Mouse (Mus musculus) stomach, postnatal 0 days (tissue): ENCODE results near the gene Ccdc148. TPM values are rescaled to one million over a fixed set of nuclear protein-coding genes. Genes with fewer than 3 reads are reported as not detected.

Experiments
- ATAC-seq: fragments of 200-750 bp; cut with Nextera tagmentation; 2 replicates; pipeline ENCODE4 v1.8.0; 2017; ENCODE audit not compliant: low FRiP score, low TSS enrichment
- DNase-seq: peaks from one replicate; pipeline ENCODE4 v3.0.0-alpha.2; 2016; ENCODE audit warnings: low spot score
- H3K27ac ChIP-seq: fragments of 300-500 bp; sonication (generic); replicated peaks from 2 replicates; pipeline ENCODE4 v1.5.1; 2014; ENCODE audit warnings: mild to moderate bottlenecking, control low read depth
- H3K27me3 ChIP-seq: fragments of 300-500 bp; sonication (generic); 2 replicates; pipeline ENCODE4 v1.6.1; 2014; ENCODE audit warnings: low read length; ENCODE audit not compliant: control insufficient read depth, insufficient read depth
- H3K36me3 ChIP-seq: fragments of 300-500 bp; sonication (generic); 2 replicates; pipeline ENCODE4 v1.6.1; 2014; ENCODE audit warnings: low read length, mixed read lengths; ENCODE audit not compliant: control insufficient read depth, insufficient read depth
- H3K4me1 ChIP-seq: fragments of 300-500 bp; sonication (generic); replicated peaks from 2 replicates; pipeline ENCODE4 v1.6.1; 2014; ENCODE audit warnings: antibody characterized with exemption; ENCODE audit not compliant: control insufficient read depth, insufficient read depth
- H3K4me2 ChIP-seq: fragments of 300-500 bp; sonication (generic); replicated peaks from 2 replicates; pipeline ENCODE4 v1.6.1; 2014; ENCODE audit warnings: low read depth, mild to moderate bottlenecking, control low read depth, moderate library complexity
- H3K4me3 ChIP-seq: fragments of 300-500 bp; sonication (generic); 2 replicates; pipeline ENCODE4 v1.5.1; 2014; ENCODE audit warnings: low read depth, low read length, control low read depth
- H3K9ac ChIP-seq: fragments of 300-500 bp; sonication (generic); 2 replicates; pipeline ENCODE4 v1.6.1; 2014; ENCODE audit warnings: mild to moderate bottlenecking, low read length, control low read depth, mixed read lengths
- H3K9me3 ChIP-seq: fragments of 300-500 bp; sonication (generic); 2 replicates; pipeline ENCODE4 v1.6.1; 2016; ENCODE audit warnings: low read length; ENCODE audit not compliant: control insufficient read depth
- CTCF ChIP-seq: IDR thresholded peaks from 2 replicates; pipeline ENCODE4 v1.5.1; 2016; ENCODE audit warnings: antibody characterized with exemption, low read depth, mild to moderate bottlenecking, moderate library complexity
- EP300 ChIP-seq: optimal IDR thresholded peaks from 2 replicates; pipeline ENCODE3; 2016; ENCODE audit warnings: antibody characterized with exemption
- WGBS: fragments of 180-500 bp; shearing (Covaris S2); extraction: QIAGEN DNeasy Blood & Tissue Kit; methylation state at CpG from one replicate; pipeline ENCODE4 v1.1.7; 2014; 5-methylcytosine and 5-hydroxymethylcytosine counted together
- polyA plus RNA-seq: library from polyadenylated mRNA; unstranded; fragments of >200 nt; fragmentation: Nextera tagmentation; extraction: Ambion mirVana; gene quantifications from 2 replicates; pipeline ENCODE4 v1.2.1, GENCODE M21; 2015

Gene Ccdc148
- polyA plus RNA-seq, 1 experiment from 2014 or later, result 0.47 TPM

DNA sequence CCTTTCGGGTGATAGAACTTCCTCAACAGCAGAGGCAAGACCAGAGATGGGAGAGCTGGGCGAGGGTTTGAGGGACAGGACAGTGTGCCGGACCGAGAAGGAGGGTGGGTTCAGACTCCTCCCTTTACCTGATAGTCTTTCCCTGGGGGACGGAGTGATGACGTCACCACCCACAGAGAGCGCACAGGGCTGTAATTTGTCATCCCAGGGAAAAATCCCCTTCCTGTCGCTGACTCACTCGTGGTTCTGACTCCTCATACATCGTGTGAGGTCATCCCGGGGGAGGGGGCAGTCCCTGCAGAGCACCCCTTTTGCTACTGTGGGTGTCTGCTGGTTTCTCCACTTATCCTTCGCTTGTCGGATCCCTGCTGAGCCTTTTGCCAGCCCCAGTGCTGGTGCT, 117.9 kb downstream of the Ccdc148 start:
- H3K9me3 ChIP-seq, result no peaks in the 10 kb centered on the region
- no peak overlapping the region for H3K27ac ChIP-seq
- ATAC-seq (0 out of 2 replicates have a peak, but pooled peaks have one; percentile 26), DNase-seq (peak; percentile 22)
- WGBS, result 46% methylated on average over 13 of the region's 13 CpGs
- H3K36me3 ChIP-seq, result no peaks in the 10 kb centered on the region
- no peak overlapping the region for H3K9ac ChIP-seq
- no peaks in the 10 kb centered on the region for H3K4me1 ChIP-seq
- no peaks in the 10 kb centered on the region for H3K27me3 ChIP-seq
- no peak overlapping the region for H3K4me3 ChIP-seq
- no peak for TF ChIP-seq CTCF
- no peak for TF ChIP-seq EP300
- no peak overlapping the region for H3K4me2 ChIP-seq

DNA sequence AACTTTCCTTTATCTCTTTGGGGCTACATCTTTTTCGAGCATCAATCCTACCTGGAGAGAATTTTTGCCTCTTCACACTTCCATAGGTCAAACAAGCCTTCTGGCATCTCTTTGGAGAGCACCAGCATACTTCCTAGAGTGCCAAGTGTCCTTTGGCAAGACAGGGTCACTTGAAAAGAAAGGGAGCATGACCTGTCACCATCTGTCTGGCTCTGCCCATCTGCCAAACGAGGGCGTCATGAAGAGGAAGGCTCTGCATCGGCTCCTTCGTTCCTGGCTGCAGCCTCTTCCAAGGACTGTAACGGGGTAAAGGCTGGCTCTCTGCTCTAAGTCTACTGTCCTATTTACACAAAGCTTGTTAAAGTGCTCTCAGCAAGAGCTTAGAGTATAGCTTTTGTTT, 124.0 kb downstream of the Ccdc148 start:
- Histone ChIP-seq H3K9ac (no peak overlapping the region), H3K27me3 (no peaks in the 10 kb centered on the region), H3K9me3 (no peaks in the 10 kb centered on the region), H3K4me2 (no peak overlapping the region), H3K4me1 (no peaks in the 10 kb centered on the region), H3K27ac (no peak overlapping the region), H3K36me3 (no peaks in the 10 kb centered on the region), H3K4me3 (no peak overlapping the region)
- no peak for TF ChIP-seq CTCF
- no peak for TF ChIP-seq EP300
- ATAC-seq (no peak), DNase-seq (no peak)
- 38% methylated on average over 6 of the region's 6 CpGs for WGBS

DNA sequence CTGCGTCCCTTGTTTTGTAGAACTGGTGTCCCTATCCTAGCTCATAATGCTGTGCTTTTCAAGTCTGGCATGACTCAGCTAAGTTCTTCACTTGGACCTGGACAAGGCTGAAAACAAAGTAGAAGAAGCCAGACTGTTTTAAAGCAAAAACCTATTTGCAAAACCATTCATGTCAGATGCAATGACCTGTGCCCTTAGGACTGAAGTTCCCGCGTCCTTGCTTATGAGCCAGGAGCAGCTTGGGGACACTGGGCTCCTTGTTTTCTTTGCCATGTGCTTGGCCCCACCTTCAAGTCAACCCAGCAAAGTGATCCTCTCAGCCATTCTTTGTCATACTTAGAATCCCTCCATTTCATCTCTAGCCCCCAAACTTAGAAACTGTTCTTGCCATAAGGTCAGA, 125.3 kb downstream of the Ccdc148 start:
- no peaks in the 10 kb centered on the region for H3K4me1 ChIP-seq
- WGBS, result 73% methylated on average over 3 of the region's 3 CpGs
- no peaks in the 10 kb centered on the region for H3K27me3 ChIP-seq
- no peak overlapping the region for H3K4me2 ChIP-seq
- DNase-seq, result no peak
- no peak overlapping the region for H3K9ac ChIP-seq
- no peak overlapping the region for H3K4me3 ChIP-seq
- no peaks in the 10 kb centered on the region for H3K9me3 ChIP-seq
- no peaks in the 10 kb centered on the region for H3K36me3 ChIP-seq
- TF ChIP-seq EP300 (no peak), CTCF (no peak)
- H3K27ac ChIP-seq, result no peak overlapping the region
- ATAC-seq, result no peak

DNA sequence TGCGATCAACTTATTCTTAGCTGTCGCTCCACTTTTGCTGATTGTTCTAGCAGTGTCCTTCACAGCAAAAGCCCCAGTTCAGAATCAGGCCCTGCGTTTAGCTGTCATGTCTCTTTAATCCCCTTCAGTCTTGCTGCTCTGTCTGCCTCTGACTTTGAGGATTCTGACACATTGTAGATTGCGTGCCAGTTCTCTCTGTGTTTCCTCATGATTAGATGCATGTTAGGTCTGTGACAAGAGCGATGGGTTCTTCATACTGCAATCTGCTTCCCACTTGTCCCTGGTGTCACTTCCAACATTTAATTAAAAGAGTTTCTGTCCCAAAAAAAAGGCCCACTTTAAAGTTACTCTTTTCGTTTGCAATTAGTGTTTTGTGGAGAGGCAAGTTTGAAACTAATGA, 126.2 kb downstream of the Ccdc148 start:
- Histone ChIP-seq H3K36me3 (no peaks in the 10 kb centered on the region), H3K9me3 (no peaks in the 10 kb centered on the region), H3K27ac (no peak overlapping the region), H3K4me1 (no peaks in the 10 kb centered on the region), H3K4me3 (no peak overlapping the region), H3K27me3 (no peaks in the 10 kb centered on the region), H3K9ac (no peak overlapping the region), H3K4me2 (no peak overlapping the region)
- DNase-seq, result no peak
- WGBS, result 89% methylated on average over 6 of the region's 6 CpGs
- ATAC-seq, result no peak
- TF ChIP-seq CTCF (no peak), EP300 (no peak)

DNA sequence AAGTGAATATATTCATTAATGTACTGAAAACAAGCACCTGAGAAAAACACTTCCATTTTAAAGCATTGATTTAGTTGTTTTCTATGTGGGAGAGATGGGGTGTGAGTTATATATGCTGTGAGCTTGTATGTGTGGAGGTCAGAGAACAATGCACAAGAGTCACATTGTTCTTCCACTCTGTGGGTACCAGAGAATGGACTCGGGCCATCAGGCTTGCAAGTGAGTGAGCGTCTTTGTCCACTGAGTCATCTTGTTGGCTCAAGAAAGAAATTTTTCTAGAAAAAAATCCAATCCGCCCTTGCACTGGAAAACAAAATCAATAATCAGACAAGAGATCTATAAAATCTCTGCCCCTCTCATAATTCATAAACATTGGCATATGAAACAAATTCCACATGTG, 135.9 kb downstream of the Ccdc148 start:
- 85% methylated on average over 3 of the region's 3 CpGs for WGBS
- no peaks in the 10 kb centered on the region for H3K36me3 ChIP-seq
- H3K9ac ChIP-seq, result no peak overlapping the region
- H3K9me3 ChIP-seq, result no peaks in the 10 kb centered on the region
- no peak for TF ChIP-seq EP300
- no peak for TF ChIP-seq CTCF
- no peak overlapping the region for H3K4me2 ChIP-seq
- H3K27me3 ChIP-seq, result no peaks in the 10 kb centered on the region
- no peaks in the 10 kb centered on the region for H3K4me1 ChIP-seq
- no peak overlapping the region for H3K4me3 ChIP-seq
- ATAC-seq (no peak), DNase-seq (no peak)
- no peak overlapping the region for H3K27ac ChIP-seq

DNA sequence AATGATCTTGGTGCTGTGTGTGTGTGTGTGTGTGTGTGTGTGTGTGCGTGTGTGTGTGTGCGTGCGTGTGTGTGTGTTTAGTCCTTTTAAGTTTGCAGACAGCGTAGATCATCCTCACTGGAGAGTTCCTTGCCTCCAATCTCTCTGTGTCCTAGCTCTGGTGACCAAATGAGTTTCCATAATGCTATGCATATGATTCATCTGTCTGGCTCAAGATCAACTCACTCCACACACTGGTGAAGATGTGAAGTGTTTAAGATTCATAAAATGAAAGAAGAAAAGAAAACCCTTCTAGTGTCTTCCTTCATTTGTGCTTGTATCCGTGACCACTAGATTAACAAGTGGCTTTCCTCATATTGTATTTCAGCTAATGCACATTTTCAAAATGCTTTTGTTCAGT, 153.1 kb downstream of the Ccdc148 start:
- no peak for ATAC-seq
- TF ChIP-seq CTCF (no peak), EP300 (no peak)
- no peak overlapping the region for H3K27ac ChIP-seq
- H3K9me3 ChIP-seq, result no peaks in the 10 kb centered on the region
- 84% methylated on average over 5 of the region's 5 CpGs for WGBS
- no peaks in the 10 kb centered on the region for H3K4me1 ChIP-seq
- DNase-seq, result no peak
- no peak overlapping the region for H3K4me3 ChIP-seq
- H3K36me3 ChIP-seq, result no peaks in the 10 kb centered on the region
- no peaks in the 10 kb centered on the region for H3K27me3 ChIP-seq
- H3K9ac ChIP-seq, result no peak overlapping the region
- no peak overlapping the region for H3K4me2 ChIP-seq
